Mouse (Mus musculus) thymus, adult 2 months (tissue): Measurements from ENCODE around the gene Draxin.
A peak's percentile ranks its signal among the peaks of the same experiment; 100 is the strongest.

Experiments
- CTCF ChIP-seq: fragments of 200-500 bp; IDR thresholded peaks from 2 replicates; pipeline ENCODE4 v1.5.1; 2012; ENCODE audit warnings: mild to moderate bottlenecking, control low read depth, low read length, moderate library complexity, borderline replicate concordance; ENCODE audit not compliant: control insufficient read depth, poor library complexity, insufficient read depth; ENCODE audit errors: extremely low read depth
- POLR2A ChIP-seq: fragments of 200-500 bp; IDR thresholded peaks from 2 replicates; pipeline ENCODE4 v1.6.1; 2012; ENCODE audit warnings: mild to moderate bottlenecking, low read length, control low read depth, moderate library complexity; ENCODE audit not compliant: control insufficient read depth, poor library complexity, insufficient read depth; ENCODE audit errors: extremely low read depth

DNA sequence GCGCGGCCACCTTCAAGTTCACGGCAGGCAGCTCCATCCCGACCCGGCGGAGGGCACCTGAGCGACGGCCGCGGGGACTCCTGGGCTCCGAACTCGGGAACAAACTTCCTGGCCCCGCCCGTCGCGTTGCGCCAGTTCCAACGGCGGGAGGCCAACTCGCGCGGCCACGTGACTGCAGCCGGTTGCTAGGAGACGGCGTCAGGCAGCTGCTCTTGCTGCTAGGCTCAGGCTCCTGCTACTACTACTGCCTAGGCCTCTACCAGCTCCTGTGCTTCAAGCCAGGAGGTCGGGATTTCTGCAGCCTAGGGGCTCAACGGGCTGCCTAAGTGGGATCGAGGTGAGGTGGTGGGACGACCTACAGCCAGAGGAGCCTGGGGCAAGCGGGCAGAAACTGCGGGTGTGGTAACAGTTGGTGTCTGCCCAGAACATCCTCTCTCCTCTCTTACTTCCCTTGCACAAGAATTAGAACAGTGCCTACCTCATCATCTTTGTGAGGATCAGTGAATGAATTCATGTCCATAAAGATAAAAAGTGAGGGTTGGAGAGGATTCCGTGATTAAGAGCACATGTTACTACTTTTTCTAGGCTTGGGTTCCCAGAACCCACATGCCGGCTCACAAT, 42.5 kb downstream of the Draxin start, which contains the start of gene Agtrap:
- TF ChIP-seq CTCF, result peak; percentile 51; the same call in 1 of the 2 replicates
- peak; percentile 80 for TF ChIP-seq POLR2A
